Mouse (Mus musculus): ENCODE results near the gene Acly. TPM values are rescaled to one million over a fixed set of nuclear protein-coding genes. Genes with fewer than 3 reads are reported as not detected.

Acly gene
- total and polyA plus RNA-seq, 3 experiments, result 213 to 277 (median 246) TPM

- TF ChIP-seq MYC (IDR thresholded peaks at IDR 0.05; ENCODE audit: low read depth, low read length), result no peak
- dilution Hi-C loops (cut with MboI; ENCODE audit: extremely low pct_ligation_motif_present, extremely low pct_unique_long_range_greater_than_20kb, low sequenced_read_pairs), result no loop called here
- H3K4me2 ChIP-seq (ENCODE audit: insufficient read depth, low read depth, poor library complexity, severe bottlenecking), result no peak overlapping the region
- no peaks in the 10 kb centered on the region for H3K27me3 ChIP-seq (replicated peaks)
- no peak overlapping the region for H3K9ac ChIP-seq (ENCODE audit: insufficient read depth, low read depth)
- no peak overlapping the region for H3K27ac ChIP-seq (ENCODE audit: insufficient read depth, low read depth)
- H3K4me1 ChIP-seq (ENCODE audit: control insufficient read depth in 1 of 2, insufficient read depth in 2 of 2), result peaks cover 0 to 6% of the 10 kb centered on the region in 2 experiments; a peak in 1 of 4 replicates
- no peak overlapping the region for H3K4me3 ChIP-seq (replicated peaks in 1 of 3; ENCODE audit: low read depth in 2 of 3, low read length in 2 of 3, poor library complexity in 1 of 3)
- H3K36me3 ChIP-seq (replicated peaks in 1 of 2; ENCODE audit: control insufficient read depth in 1 of 2, insufficient read depth in 1 of 2, low read length in 1 of 2), result peaks cover 25 to 58% of the 10 kb centered on the region in 2 experiments
- H3K79me2 ChIP-seq (replicated peaks; ENCODE audit: control insufficient read depth, extremely low read depth, insufficient read depth, poor library complexity, severe bottlenecking), result peaks cover 22% of the 10 kb centered on the region
- no peak for DNase-seq (ENCODE audit: extremely low read depth)
- in situ Hi-C loops (cut with MboI; ENCODE audit: low pct_ligation_motif_present, low pct_unique_long_range_greater_than_20kb, low sequenced_read_pairs), result no loop called here
- no peaks in the 10 kb centered on the region for H3K9me3 ChIP-seq (replicated peaks; ENCODE audit: low read length)
Measured at GRCm38 (mm10) chr11:100457711-100458110, 70.1 kb downstream of the Acly start.

GRCm38 (mm10) chr11:100457247-100457646 lies 70.6 kb downstream of the Acly start:
- H3K4me1 ChIP-seq (ENCODE audit: control insufficient read depth in 1 of 2, insufficient read depth in 2 of 2), result peaks cover 0 to 6% of the 10 kb centered on the region in 2 experiments; a peak in 1 of 4 replicates
- no peak overlapping the region for H3K4me2 ChIP-seq (ENCODE audit: insufficient read depth, low read depth, poor library complexity, severe bottlenecking)
- DNase-seq (ENCODE audit: extremely low read depth), result no peak
- no peaks in the 10 kb centered on the region for H3K27me3 ChIP-seq (replicated peaks)
- peaks cover 22% of the 10 kb centered on the region for H3K79me2 ChIP-seq (replicated peaks; ENCODE audit: control insufficient read depth, extremely low read depth, insufficient read depth, poor library complexity, severe bottlenecking)
- H3K27ac ChIP-seq (ENCODE audit: insufficient read depth, low read depth), result no peak overlapping the region
- H3K4me3 ChIP-seq (replicated peaks in 1 of 3; ENCODE audit: low read depth in 2 of 3, low read length in 2 of 3, poor library complexity in 1 of 3), result no peak overlapping the region
- peaks cover 22 to 53% of the 10 kb centered on the region in 2 experiments for H3K36me3 ChIP-seq (replicated peaks in 1 of 2; ENCODE audit: control insufficient read depth in 1 of 2, insufficient read depth in 1 of 2, low read length in 1 of 2)
- in situ Hi-C loops (cut with MboI; ENCODE audit: low pct_ligation_motif_present, low pct_unique_long_range_greater_than_20kb, low sequenced_read_pairs) (no loop called here), dilution Hi-C loops (cut with MboI; ENCODE audit: extremely low pct_ligation_motif_present, extremely low pct_unique_long_range_greater_than_20kb, low sequenced_read_pairs) (no loop called here)
- H3K9me3 ChIP-seq (replicated peaks; ENCODE audit: low read length), result no peaks in the 10 kb centered on the region
- no peak overlapping the region for H3K9ac ChIP-seq (ENCODE audit: insufficient read depth, low read depth)
- TF ChIP-seq USF2 (conservative IDR thresholded peaks at IDR 0.05; ENCODE audit: low read depth, low read length), result no peak
- no peak for TF ChIP-seq NELFE (IDR thresholded peaks at IDR 0.05; ENCODE audit: low read depth, low read length)
- TF ChIP-seq SMC3 (IDR thresholded peaks at IDR 0.05; ENCODE audit: low read depth, low read length), result no peak
- TF ChIP-seq USF1 (IDR thresholded peaks at IDR 0.05; ENCODE audit: low read depth, low read length), result no peak

GRCm38 (mm10) chr11:100442625-100443024 lies 85.2 kb downstream of the Acly start:
- H3K9me3 ChIP-seq (replicated peaks; ENCODE audit: low read length), result no peaks in the 10 kb centered on the region
- no peak overlapping the region for H3K27ac ChIP-seq (ENCODE audit: insufficient read depth, low read depth)
- dilution Hi-C loops (cut with MboI; ENCODE audit: extremely low pct_ligation_motif_present, extremely low pct_unique_long_range_greater_than_20kb, low sequenced_read_pairs) (no loop called here), in situ Hi-C loops (cut with MboI; ENCODE audit: low pct_ligation_motif_present, low pct_unique_long_range_greater_than_20kb, low sequenced_read_pairs) (no loop called here)
- H3K27me3 ChIP-seq (replicated peaks), result no peaks in the 10 kb centered on the region
- H3K4me3 ChIP-seq (replicated peaks in 1 of 3; ENCODE audit: low read depth in 2 of 3, low read length in 2 of 3, poor library complexity in 1 of 3), result no peak overlapping the region
- H3K9ac ChIP-seq (ENCODE audit: insufficient read depth, low read depth), result no peak overlapping the region
- no peaks in the 10 kb centered on the region for H3K79me2 ChIP-seq (replicated peaks; ENCODE audit: control insufficient read depth, extremely low read depth, insufficient read depth, poor library complexity, severe bottlenecking)
- H3K4me1 ChIP-seq (ENCODE audit: control insufficient read depth in 1 of 2, insufficient read depth in 2 of 2), result peaks cover 15 to 32% of the 10 kb centered on the region in 2 experiments
- peaks cover 0 to 13% of the 10 kb centered on the region in 2 experiments for H3K36me3 ChIP-seq (replicated peaks in 1 of 2; ENCODE audit: control insufficient read depth in 1 of 2, insufficient read depth in 1 of 2, low read length in 1 of 2)
- no peak for DNase-seq (ENCODE audit: extremely low read depth)
- H3K4me2 ChIP-seq (ENCODE audit: insufficient read depth, low read depth, poor library complexity, severe bottlenecking), result no peak overlapping the region
- no peak for TF ChIP-seq NELFE (IDR thresholded peaks at IDR 0.05; ENCODE audit: low read depth, low read length)
- no peak for TF ChIP-seq MAZ (IDR thresholded peaks at IDR 0.05; ENCODE audit: low read depth, low read length)
- no peak for TF ChIP-seq JUN (IDR thresholded peaks at IDR 0.05; ENCODE audit: insufficient read depth, low read depth, low read length)

Data from CH12.LX (cell line).